Mouse (Mus musculus): Measurements from ENCODE around the gene Mtmr4. TPM values are rescaled to one million over a fixed set of nuclear protein-coding genes. Genes with fewer than 3 reads are reported as not detected.
A peak's percentile ranks its signal among the peaks of the same experiment; 100 is the strongest.

Mtmr4 gene
- total RNA-seq, 2 experiments from 2014 or later = 15.7 to 20.9 TPM

GRCm38 (mm10) chr11:87611547-87611946, 19.6 kb downstream of the Mtmr4 start:
- no peak for ATAC-seq (replicated peaks; ENCODE audit: poor library complexity)

GRCm38 (mm10) chr11:87613972-87614371, 22.0 kb downstream of the Mtmr4 start:
- no peak for ATAC-seq (replicated peaks; ENCODE audit: poor library complexity)

GRCm38 (mm10) chr11:87615551-87615950, 23.6 kb downstream of the Mtmr4 start:
- ATAC-seq (replicated peaks; ENCODE audit: poor library complexity) = no peak

- no peak for ATAC-seq (replicated peaks; ENCODE audit: poor library complexity)
Measured at GRCm38 (mm10) chr11:87615952-87616351, 24.0 kb downstream of the Mtmr4 start.

- ATAC-seq (replicated peaks; ENCODE audit: poor library complexity) = no peak
Measured at GRCm38 (mm10) chr11:87616790-87617474, 25.0 kb downstream of the Mtmr4 start, which contains the start of gene Hsf5. Gene Hsf5 (plus strand): TSS chr11:87617164.

- ATAC-seq (replicated peaks; ENCODE audit: poor library complexity) = no peak
Measured at GRCm38 (mm10) chr11:87617606-87618005, 25.6 kb downstream of the Mtmr4 start.

- no peak for ATAC-seq (replicated peaks; ENCODE audit: poor library complexity)
Measured at GRCm38 (mm10) chr11:87623160-87623559, 31.2 kb downstream of the Mtmr4 start.

GRCm38 (mm10) chr11:87629859-87630258, 37.9 kb downstream of the Mtmr4 start:
- peak; percentile 90 for ATAC-seq (replicated peaks; ENCODE audit: poor library complexity)

- ATAC-seq (replicated peaks; ENCODE audit: poor library complexity) = no peak
Measured at GRCm38 (mm10) chr11:87638793-87639192, 46.8 kb downstream of the Mtmr4 start.

GRCm38 (mm10) chr11:87639206-87639605, 47.2 kb downstream of the Mtmr4 start:
- ATAC-seq (replicated peaks; ENCODE audit: poor library complexity) = peak; percentile 99

GRCm38 (mm10) chr11:87642865-87643264, 50.9 kb downstream of the Mtmr4 start:
- no peak for ATAC-seq (replicated peaks; ENCODE audit: poor library complexity)

- peak; percentile 44; the same call in 1 of the 2 replicates for ATAC-seq (replicated peaks; ENCODE audit: poor library complexity)
Measured at GRCm38 (mm10) chr11:87654693-87655092, 62.7 kb downstream of the Mtmr4 start.

GRCm38 (mm10) chr11:87659216-87659615, 67.3 kb downstream of the Mtmr4 start:
- ATAC-seq (replicated peaks; ENCODE audit: poor library complexity) = no peak

GRCm38 (mm10) chr11:87662407-87662806, 70.4 kb downstream of the Mtmr4 start, which contains the start of gene Rnf43:
Gene Rnf43 (plus strand): TSS chr11:87662722.
- ATAC-seq (replicated peaks; ENCODE audit: poor library complexity) = peak; percentile 100

GRCm38 (mm10) chr11:87662822-87663221, 70.9 kb downstream of the Mtmr4 start:
- ATAC-seq (replicated peaks; ENCODE audit: poor library complexity) = no peak

GRCm38 (mm10) chr11:87663948-87664347, 72.0 kb downstream of the Mtmr4 start:
- no peak for ATAC-seq (replicated peaks; ENCODE audit: poor library complexity)

- ATAC-seq (replicated peaks; ENCODE audit: poor library complexity) = no peak
Measured at GRCm38 (mm10) chr11:87664521-87664920, 72.6 kb downstream of the Mtmr4 start.

- ATAC-seq (replicated peaks; ENCODE audit: poor library complexity) = no peak
Measured at GRCm38 (mm10) chr11:87665224-87665623, 73.3 kb downstream of the Mtmr4 start.

- ATAC-seq (replicated peaks; ENCODE audit: poor library complexity) = no peak
Measured at GRCm38 (mm10) chr11:87665658-87666057, 73.7 kb downstream of the Mtmr4 start.
